Mouse (Mus musculus) NIH3T3 (cell line): ENCODE results near the gene Celf2.

Experiments used
- DNase-seq: peaks from one replicate; pipeline ENCODE4 v3.0.0-alpha.2; 2012; ENCODE audit warnings: low read depth

Celf2 gene

DNA sequence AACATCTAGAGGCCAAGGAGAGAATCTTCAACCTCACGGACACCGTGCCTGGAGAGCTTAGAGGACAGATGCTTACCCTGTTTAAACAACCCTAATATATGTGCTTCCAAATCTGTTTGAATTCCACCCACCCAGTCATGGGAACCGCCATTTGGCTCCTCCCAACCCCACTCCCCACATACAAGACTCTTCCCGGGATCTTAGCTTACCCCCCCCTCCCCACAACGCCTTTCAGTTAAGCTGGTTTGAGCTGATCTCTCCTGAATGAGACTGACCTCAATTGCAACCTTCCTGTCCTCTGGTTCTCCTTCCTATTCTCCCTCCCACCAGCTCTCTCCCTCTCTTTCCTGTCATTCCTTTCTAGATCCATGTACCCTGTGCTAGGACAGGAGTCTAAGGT lies 1011.7 kb downstream of the Celf2 start:
- DNase-seq, result no peak

- no peak for DNase-seq
Measured at GRCm38 (mm10) chr2:6493886-6494285, 1015.5 kb downstream of the Celf2 start.

DNA sequence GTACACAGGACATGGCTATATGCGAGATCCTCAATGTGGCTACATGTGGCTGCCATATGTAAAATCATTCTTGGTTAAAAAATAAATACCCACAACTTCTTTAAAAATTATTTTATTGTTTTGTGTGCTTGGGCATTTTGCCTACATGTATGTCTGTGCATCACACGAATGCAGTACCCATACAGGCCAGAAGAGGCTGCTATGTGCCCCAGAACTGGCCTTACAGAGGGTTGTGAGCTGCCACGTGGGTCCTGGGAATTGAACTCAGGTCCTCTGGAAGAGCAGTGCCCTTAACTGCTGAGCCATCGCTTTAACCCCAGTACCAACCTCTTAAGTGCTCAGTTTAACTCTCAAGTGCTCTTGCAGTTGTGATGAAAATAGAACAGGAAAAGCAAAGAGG lies 1018.5 kb downstream of the Celf2 start:
- DNase-seq, result no peak

GRCm38 (mm10) chr2:6490076-6490475 lies 1019.3 kb downstream of the Celf2 start:
- no peak for DNase-seq
